8 mouse cellular contexts compared by ENCODE assay signal in genomic region chr5:139775216-139775926, GRCm38 (mm10). TPM values are rescaled to one million over a fixed set of nuclear protein-coding genes. Genes with fewer than 3 reads are reported as not detected.
DNase-seq lines count a peak whose midpoint lies in the region; ATAC-seq and TF ChIP-seq lines count a peak whose summit lies in the region.

TSS of gene Ints1 (minus strand) at chr5:139775674.

- peaks cover 14% of the 10 kb centered on the region for H3K4me1 ChIP-seq in heart, embryonic 12.5 days (replicated peaks)
- peaks cover 9% of the 10 kb centered on the region; the same call in 1 of the 2 replicates for H3K4me1 ChIP-seq in kidney, postnatal 0 days (replicated peaks; ENCODE audit: insufficient read depth, low read length)
- H3K4me1 ChIP-seq in liver, embryonic 11.5 days (replicated peaks; ENCODE audit: control insufficient read depth, insufficient read depth, low read length) = peaks cover 9% of the 10 kb centered on the region
- H3K4me1 ChIP-seq in stomach, embryonic 14.5 days (ENCODE audit: control insufficient read depth, insufficient read depth, low read length) = peaks cover 6% of the 10 kb centered on the region; the same call in 1 of the 2 replicates

- WGBS in heart, embryonic 12.5 days = under 1% methylated on average over 55 of the region's 55 CpGs
- 2% methylated on average over 55 of the region's 55 CpGs for WGBS in kidney, postnatal 0 days
- WGBS in liver, embryonic 11.5 days = under 1% methylated on average over 55 of the region's 55 CpGs
- under 1% methylated on average over 55 of the region's 55 CpGs for WGBS in stomach, embryonic 14.5 days

- no peaks in the 10 kb centered on the region for H3K9me3 ChIP-seq in heart, embryonic 12.5 days (replicated peaks)
- no peaks in the 10 kb centered on the region for H3K9me3 ChIP-seq in kidney, postnatal 0 days (replicated peaks; ENCODE audit: low read length)
- no peaks in the 10 kb centered on the region for H3K9me3 ChIP-seq in liver, embryonic 11.5 days (ENCODE audit: control insufficient read depth, low read length)
- H3K9me3 ChIP-seq in stomach, embryonic 14.5 days (ENCODE audit: control insufficient read depth, low read depth, low read length) = no peaks in the 10 kb centered on the region

- ATAC-seq in erythroid progenitor cell, adult 5-6 weeks (replicated peaks; ENCODE audit: low FRiP score, poor library complexity, severe bottlenecking) = peak; percentile 95
- ATAC-seq in heart, embryonic 12.5 days (ENCODE audit: insufficient number of reproducible peaks, low FRiP score) = peak; percentile 90
- ATAC-seq in kidney, postnatal 0 days (replicated peaks; ENCODE audit: low FRiP score, low read depth) = peak; percentile 89
- peak; percentile 89 for ATAC-seq in liver, embryonic 11.5 days (replicated peaks; ENCODE audit: low FRiP score)
- ATAC-seq in stomach, embryonic 14.5 days (ENCODE audit: insufficient number of reproducible peaks, insufficient read depth, low FRiP score, low read depth) = peak; percentile 89

- H3K4me3 ChIP-seq in heart, embryonic 12.5 days = peak within 1 kb of the TSS; percentile 97
- peak within 1 kb of the TSS; percentile 78 for H3K4me3 ChIP-seq in kidney, postnatal 0 days (replicated peaks; ENCODE audit: low read depth, low read length)
- peak within 1 kb of the TSS; percentile 98 for H3K4me3 ChIP-seq in liver, embryonic 11.5 days (ENCODE audit: low read depth, low read length)
- peak within 1 kb of the TSS; percentile 72 for H3K4me3 ChIP-seq in stomach, embryonic 14.5 days (ENCODE audit: low read depth, low read length)

- H3K27ac ChIP-seq in heart, embryonic 12.5 days (ENCODE audit: poor library complexity, severe bottlenecking) = 0 out of 2 replicates have a peak within 1 kb of the TSS, but pooled peaks have one; percentile 2
- no peak within 1 kb of the TSS; the same call in 1 of the 2 replicates for H3K27ac ChIP-seq in kidney, postnatal 0 days
- H3K27ac ChIP-seq in liver, embryonic 11.5 days (ENCODE audit: low read depth, low read length) = peak within 1 kb of the TSS; percentile 34; the same call in 1 of the 2 replicates
- no peak within 1 kb of the TSS for H3K27ac ChIP-seq in stomach, embryonic 14.5 days (ENCODE audit: low read length)

- DNase-seq in CD4-positive helper T cell, adult 2 months (ENCODE audit: low read depth, low spot score) = peak; percentile 94
- peak; percentile 87 for DNase-seq in brain, embryonic 18.5 days (ENCODE audit: low read depth, low spot score)
- DNase-seq in kidney, postnatal 0 days (ENCODE audit: low spot score) = peak; percentile 98
- peak; percentile 92 for DNase-seq in liver, embryonic 11.5 days (ENCODE audit: low spot score)
- DNase-seq in naive thymus-derived CD4-positive, alpha-beta T cell, adult 2 months (ENCODE audit: low read depth) = peak; percentile 97

- H3K4me2 ChIP-seq in heart, embryonic 12.5 days = peak within 1 kb of the TSS; percentile 98
- H3K4me2 ChIP-seq in kidney, postnatal 0 days (ENCODE audit: low read length) = peak within 1 kb of the TSS; percentile 87
- H3K4me2 ChIP-seq in liver, embryonic 11.5 days = peak within 1 kb of the TSS; percentile 78
- peak within 1 kb of the TSS; percentile 90 for H3K4me2 ChIP-seq in stomach, embryonic 14.5 days (replicated peaks; ENCODE audit: low read depth, low read length)

- no peaks in the 10 kb centered on the region for H3K27me3 ChIP-seq in heart, embryonic 12.5 days (replicated peaks)
- no peaks in the 10 kb centered on the region for H3K27me3 ChIP-seq in kidney, postnatal 0 days (ENCODE audit: insufficient read depth, low read length)
- no peaks in the 10 kb centered on the region for H3K27me3 ChIP-seq in liver, embryonic 11.5 days (replicated peaks; ENCODE audit: control insufficient read depth, insufficient read depth, low read length)
- no peaks in the 10 kb centered on the region for H3K27me3 ChIP-seq in stomach, embryonic 14.5 days (ENCODE audit: control insufficient read depth, insufficient read depth, low read length)

- peaks cover 40% of the 10 kb centered on the region for H3K36me3 ChIP-seq in heart, embryonic 12.5 days
- H3K36me3 ChIP-seq in kidney, postnatal 0 days (ENCODE audit: insufficient read depth, low read length) = peaks cover 23% of the 10 kb centered on the region
- peaks cover 24% of the 10 kb centered on the region for H3K36me3 ChIP-seq in liver, embryonic 11.5 days (ENCODE audit: control insufficient read depth, insufficient read depth, low read length)
- peaks cover 22% of the 10 kb centered on the region for H3K36me3 ChIP-seq in stomach, embryonic 14.5 days (ENCODE audit: control insufficient read depth, insufficient read depth, low read length)

- peak; percentile 97 for TF ChIP-seq CTCF in kidney, postnatal 0 days (IDR thresholded peaks at IDR 0.05; ENCODE audit: low read depth)

- H3K9ac ChIP-seq in heart, embryonic 12.5 days = peak within 1 kb of the TSS; percentile 97
- peak within 1 kb of the TSS; percentile 74 for H3K9ac ChIP-seq in kidney, postnatal 0 days (ENCODE audit: low read depth, low read length)
- H3K9ac ChIP-seq in liver, embryonic 11.5 days (ENCODE audit: low read depth, low read length) = peak within 1 kb of the TSS; percentile 73
- peak within 1 kb of the TSS; percentile 80 for H3K9ac ChIP-seq in stomach, embryonic 14.5 days (replicated peaks; ENCODE audit: low read depth, low read length)

RNA-seq across cellular contexts. Expression of gene Ints1, which starts in this region (rescaled TPM):
- total RNA-seq in erythroid progenitor cell, adult 5-6 weeks (2015; ENCODE audit: low replicate concordance) = 46.5 and 59.1 TPM in 2 replicates
- 31.3 and 72.7 TPM in 2 replicates for total RNA-seq in erythroid progenitor cell, adult 5-6 weeks (2017; ENCODE audit: low replicate concordance)
- 24.2 and 32.7 TPM in 2 replicates for polyA plus RNA-seq in heart, embryonic 12.5 days (2016; fragmentation: Nextera tagmentation; extraction: Ambion mirVana)
- 17.9 and 19.0 TPM in 2 replicates for polyA plus RNA-seq in kidney, postnatal 0 days (2015; fragmentation: Nextera tagmentation; extraction: Ambion mirVana)
- polyA plus RNA-seq in liver, embryonic 11.5 days (2014; fragmentation: Nextera tagmentation; extraction: Ambion mirVana) = 34.9 TPM in 2 replicates
- 27.3 and 35.3 TPM in 2 replicates for polyA plus RNA-seq in stomach, embryonic 14.5 days (2014; fragmentation: Nextera tagmentation; extraction: Ambion mirVana)

Comparison
In these comparisons a context has a peak if more than half of its experiments do, and no peak if none do; other contexts are left out.
1. H3K27ac ChIP-seq: peak in heart, embryonic 12.5 days (single experiment) and liver, embryonic 11.5 days (single experiment); none in kidney, postnatal 0 days (single experiment) and stomach, embryonic 14.5 days (single experiment).
2. Peak in every context shown above with its lines, with median percentiles within 50 percentile points of each other: DNase-seq, ATAC-seq, H3K4me2 ChIP-seq, H3K4me3 ChIP-seq and H3K9ac ChIP-seq.